Mouse (Mus musculus) liver, embryonic 13.5 days (tissue): Measurements from ENCODE around the gene Arhgap33. TPM values are rescaled to one million over a fixed set of nuclear protein-coding genes. Genes with fewer than 3 reads are reported as not detected.

Experiments used
- ATAC-seq: fragments of 200-750 bp; cut with Nextera tagmentation; 2 replicates; pipeline ENCODE4 v1.8.0; 2017; ENCODE audit warnings: low read depth, mild to moderate bottlenecking, moderate number of reproducible peaks, moderate library complexity
- DNase-seq: peaks from one replicate; pipeline ENCODE4 v3.0.0; 2022
- H3K27ac ChIP-seq: fragments of 300-500 bp; sonication (generic); 2 replicates; pipeline ENCODE4 v1.5.1; 2015; ENCODE audit warnings: moderate library complexity, mild to moderate bottlenecking, inconsistent platforms
- H3K27me3 ChIP-seq: fragments of 300-500 bp; sonication (generic); 2 replicates; pipeline ENCODE4 v1.6.1; 2015; ENCODE audit warnings: mild to moderate bottlenecking, inconsistent platforms
- H3K36me3 ChIP-seq: fragments of 300-500 bp; sonication (generic); 2 replicates; pipeline ENCODE4 v1.6.1; 2015; ENCODE audit warnings: mild to moderate bottlenecking, inconsistent platforms
- H3K4me1 ChIP-seq: fragments of 300-500 bp; sonication (generic); replicated peaks from 2 replicates; pipeline ENCODE4 v1.6.1; 2015; ENCODE audit warnings: inconsistent platforms
- H3K4me2 ChIP-seq: fragments of 300-500 bp; sonication (generic); 2 replicates; pipeline ENCODE4 v1.6.1; 2015; ENCODE audit warnings: inconsistent platforms, mild to moderate bottlenecking, moderate library complexity
- H3K4me3 ChIP-seq: fragments of 300-500 bp; sonication (generic); replicated peaks from 2 replicates; pipeline ENCODE4 v1.5.1; 2015; ENCODE audit warnings: mild to moderate bottlenecking, inconsistent platforms
- H3K9ac ChIP-seq: fragments of 300-500 bp; sonication (generic); 2 replicates; pipeline ENCODE4 v1.6.1; 2015; ENCODE audit warnings: mild to moderate bottlenecking, inconsistent platforms
- H3K9me3 ChIP-seq: fragments of 300-500 bp; sonication (generic); replicated peaks from 2 replicates; pipeline ENCODE4 v1.6.1; 2016; ENCODE audit warnings: inconsistent platforms
- WGBS: fragments of 180-500 bp; shearing (Covaris S2); methylation state at CpG from one replicate; pipeline ENCODE4 v1.1.7; 2015; ENCODE audit not compliant: insufficient replicate concordance; 5-methylcytosine and 5-hydroxymethylcytosine counted together
- polyA plus RNA-seq: library from polyadenylated mRNA; unstranded; fragments of >200 nt; fragmentation: Nextera tagmentation; extraction: Ambion mirVana; gene quantifications from 2 replicates; pipeline ENCODE4 v1.2.1, GENCODE M21; 2015

The Arhgap33 gene
- polyA plus RNA-seq, result 2.0 and 2.3 TPM in 2 replicates

DNA sequence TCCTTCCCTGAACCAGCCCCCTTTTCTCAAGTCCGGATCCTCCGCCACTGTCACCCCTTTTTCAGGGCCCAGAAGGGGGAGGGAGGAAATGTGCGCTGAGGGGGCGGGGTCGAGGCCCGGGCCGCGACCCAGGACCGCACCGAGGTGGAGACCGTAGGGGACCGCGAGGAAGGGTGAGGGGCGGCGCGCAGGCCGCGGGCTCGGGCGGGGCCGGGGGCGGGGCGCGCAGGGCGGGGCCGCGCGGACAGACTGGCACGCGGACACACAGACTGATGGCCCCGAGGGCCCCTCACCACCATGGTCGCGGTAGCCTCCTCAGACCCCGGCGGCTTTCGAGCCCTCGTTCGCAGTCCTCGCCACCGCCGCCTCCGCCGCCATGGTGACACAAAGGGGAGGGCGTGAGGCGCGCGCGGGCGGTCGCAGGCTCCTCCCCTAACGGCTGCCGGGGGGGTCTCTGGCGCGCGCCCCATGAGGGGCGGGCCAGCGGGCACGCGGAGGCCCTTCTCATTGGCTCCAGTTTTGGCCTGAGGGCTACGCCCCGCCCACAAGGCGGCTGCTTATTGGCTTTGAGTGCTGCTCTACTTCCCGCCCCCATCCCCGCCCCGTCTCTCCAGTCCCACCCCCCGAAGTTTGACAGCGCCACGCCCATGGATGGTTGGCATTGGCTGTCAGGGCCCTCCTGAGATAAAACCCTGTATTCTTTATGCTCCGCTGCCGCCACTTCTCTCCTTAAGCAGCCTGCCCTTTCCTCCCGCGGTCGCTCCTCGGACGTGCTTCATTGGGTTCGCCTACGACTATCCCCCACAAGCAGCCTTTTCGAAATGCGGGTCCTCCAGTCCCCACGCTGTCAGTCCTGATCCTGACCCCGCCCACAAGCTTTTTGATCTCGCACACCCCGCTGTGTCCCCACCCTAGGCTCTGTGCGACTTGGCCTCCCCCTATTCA lies at the start of gene Arhgap33:
TSS of gene Arhgap33 (minus strand) at position 428 of the 945 bp plus-strand sequence.
- ATAC-seq (peak; percentile 92), DNase-seq (peak; percentile 95)
- Histone ChIP-seq H3K4me3 (peak within 1 kb of the TSS; percentile 80), H3K9ac (peak within 1 kb of the TSS; percentile 81), H3K4me1 (peaks cover 45% of the 10 kb centered on the region), H3K4me2 (peak within 1 kb of the TSS; percentile 95), H3K9me3 (no peaks in the 10 kb centered on the region), H3K27ac (peak within 1 kb of the TSS; percentile 71), H3K36me3 (peaks cover 30% of the 10 kb centered on the region), H3K27me3 (no peaks in the 10 kb centered on the region)
- under 1% methylated on average over 63 of the region's 84 CpGs for WGBS

- Histone ChIP-seq H3K4me3 (no peak overlapping the region), H3K27me3 (no peaks in the 10 kb centered on the region), H3K9me3 (no peaks in the 10 kb centered on the region), H3K36me3 (peaks cover 78% of the 10 kb centered on the region), H3K9ac (no peak overlapping the region), H3K27ac (no peak overlapping the region), H3K4me2 (no peak overlapping the region), H3K4me1 (peaks cover 17% of the 10 kb centered on the region)
- 92% methylated on average over 10 of the region's 10 CpGs for WGBS
- ATAC-seq, result no peak
- DNase-seq, result no peak
These were observed 49.5 kb upstream of the Arhgap33 start for GRCm38 (mm10) chr7:30584339-30584738.

GRCm38 (mm10) chr7:30581547-30581946 lies 46.7 kb upstream of the Arhgap33 start:
- Histone ChIP-seq H3K4me3 (no peak overlapping the region), H3K27me3 (no peaks in the 10 kb centered on the region), H3K36me3 (peaks cover 100% of the 10 kb centered on the region), H3K9me3 (no peaks in the 10 kb centered on the region), H3K4me2 (no peak overlapping the region), H3K4me1 (peaks cover 3% of the 10 kb centered on the region), H3K9ac (no peak overlapping the region), H3K27ac (no peak overlapping the region)
- 94% methylated on average over 16 of the region's 16 CpGs for WGBS
- ATAC-seq (no peak), DNase-seq (no peak)

DNA sequence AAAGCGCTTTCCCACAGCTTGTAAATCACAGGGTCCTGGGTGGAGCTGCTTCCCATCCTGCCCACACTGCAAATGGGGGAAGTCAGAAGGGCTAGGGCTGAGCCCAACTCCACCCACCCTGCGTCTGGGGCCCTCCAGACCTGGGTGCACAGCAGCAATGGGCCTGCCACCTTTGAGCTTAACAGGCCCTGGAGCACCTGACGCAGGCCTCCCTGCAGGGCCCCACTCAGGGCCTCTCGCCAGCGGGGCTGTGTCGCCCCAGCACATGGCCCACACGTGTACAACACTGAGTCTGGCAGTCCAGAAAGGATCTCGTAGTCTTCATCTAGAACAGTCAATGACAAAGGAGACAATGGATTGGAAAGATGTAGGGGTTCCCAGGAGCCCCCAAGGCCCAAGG lies 45.1 kb upstream of the Arhgap33 start:
- DNase-seq, result no peak
- no peaks in the 10 kb centered on the region for H3K27me3 ChIP-seq
- no peaks in the 10 kb centered on the region for H3K4me1 ChIP-seq
- no peak overlapping the region for H3K9ac ChIP-seq
- no peak overlapping the region for H3K4me3 ChIP-seq
- H3K36me3 ChIP-seq, result peaks cover 100% of the 10 kb centered on the region
- 78% methylated on average over 8 of the region's 8 CpGs for WGBS
- no peak overlapping the region for H3K4me2 ChIP-seq
- H3K9me3 ChIP-seq, result no peaks in the 10 kb centered on the region
- ATAC-seq, result no peak
- no peak overlapping the region for H3K27ac ChIP-seq

DNA sequence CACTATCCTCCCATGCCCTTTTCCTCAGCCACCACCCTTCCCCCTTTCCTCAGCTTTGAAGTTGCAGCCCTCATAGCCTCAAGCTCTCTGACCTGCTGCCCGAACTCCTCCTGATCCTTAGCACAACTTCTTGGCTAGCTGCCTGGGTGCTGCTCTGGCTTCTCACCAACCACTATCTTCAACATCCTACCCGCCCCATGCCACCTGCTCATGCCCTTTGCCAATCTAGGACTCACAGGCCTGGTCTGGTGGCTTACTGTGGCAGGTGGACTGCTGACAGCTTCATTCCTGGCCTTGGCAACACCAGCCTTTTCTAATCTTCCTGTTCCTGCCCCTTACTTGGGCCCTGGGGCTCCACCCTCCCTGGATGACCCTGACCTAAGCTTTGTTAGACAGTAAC lies 38.1 kb upstream of the Arhgap33 start:
- 68% methylated on average over 2 of the region's 2 CpGs for WGBS
- DNase-seq, result no peak

DNA sequence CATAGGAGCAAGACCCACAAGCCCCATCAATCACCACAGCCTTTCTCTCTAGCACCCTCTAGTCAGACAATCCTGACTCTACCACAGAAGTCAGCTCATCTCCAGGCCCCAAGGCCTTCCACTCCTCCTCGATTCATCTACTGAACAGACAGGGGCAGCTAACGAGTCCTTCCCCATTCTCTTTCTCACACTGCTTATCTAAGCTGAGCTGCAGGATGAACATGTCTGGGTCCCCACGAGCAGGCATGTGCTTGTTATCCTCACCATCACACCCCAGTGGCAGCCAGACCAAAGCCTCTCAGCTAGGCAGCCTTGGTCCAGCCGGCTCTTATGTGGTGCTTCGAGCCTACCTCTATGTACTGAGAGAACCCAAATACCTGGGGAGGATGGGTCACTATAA lies 37.5 kb upstream of the Arhgap33 start:
- Histone ChIP-seq H3K9me3 (no peaks in the 10 kb centered on the region), H3K36me3 (peaks cover 95% of the 10 kb centered on the region), H3K9ac (no peak overlapping the region), H3K4me2 (no peak overlapping the region), H3K27ac (no peak overlapping the region), H3K27me3 (no peaks in the 10 kb centered on the region), H3K4me3 (no peak overlapping the region), H3K4me1 (peaks cover 20% of the 10 kb centered on the region)
- 53% methylated on average over 5 of the region's 5 CpGs for WGBS
- ATAC-seq (peak; percentile 32), DNase-seq (no peak)

More for the DNA sequence above, 38.1 kb upstream of the Arhgap33 start:
- no peaks in the 10 kb centered on the region for H3K27me3 ChIP-seq
- no peak for ATAC-seq
- peaks cover 97% of the 10 kb centered on the region for H3K36me3 ChIP-seq
- H3K9me3 ChIP-seq, result no peaks in the 10 kb centered on the region
- H3K4me2 ChIP-seq, result no peak overlapping the region
- peak overlapping the region; percentile 26; the same call in 1 of the 2 replicates for H3K9ac ChIP-seq
- H3K4me3 ChIP-seq, result no peak overlapping the region
- peaks cover 20% of the 10 kb centered on the region for H3K4me1 ChIP-seq
- no peak overlapping the region for H3K27ac ChIP-seq

DNA sequence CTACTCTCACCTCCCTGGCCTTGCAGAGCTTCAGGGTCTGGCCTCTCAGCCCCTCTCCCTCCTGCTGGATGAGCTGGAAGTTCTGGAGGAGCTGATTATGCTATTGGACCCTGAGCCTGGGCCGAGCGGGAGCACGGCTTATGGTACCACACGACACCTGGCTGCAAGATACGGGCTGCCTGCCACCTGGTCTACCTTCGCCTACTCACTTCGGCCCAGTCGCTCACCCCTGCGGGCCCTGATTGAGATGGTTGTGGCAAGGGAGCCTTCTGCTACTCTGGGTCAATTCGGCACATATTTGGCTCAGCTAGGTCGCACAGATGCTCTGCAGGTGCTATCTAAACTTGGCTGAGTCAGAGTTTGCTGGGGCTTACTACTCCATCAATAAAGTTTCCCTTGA lies 32.7 kb upstream of the Arhgap33 start:
- no peak overlapping the region for H3K4me3 ChIP-seq
- no peak overlapping the region for H3K4me2 ChIP-seq
- ATAC-seq (no peak), DNase-seq (no peak)
- H3K9me3 ChIP-seq, result no peaks in the 10 kb centered on the region
- no peak overlapping the region for H3K27ac ChIP-seq
- 87% methylated on average over 11 of the region's 11 CpGs for WGBS
- H3K27me3 ChIP-seq, result no peaks in the 10 kb centered on the region
- H3K4me1 ChIP-seq, result peaks cover 20% of the 10 kb centered on the region
- no peak overlapping the region for H3K9ac ChIP-seq
- H3K36me3 ChIP-seq, result peaks cover 73% of the 10 kb centered on the region

DNA sequence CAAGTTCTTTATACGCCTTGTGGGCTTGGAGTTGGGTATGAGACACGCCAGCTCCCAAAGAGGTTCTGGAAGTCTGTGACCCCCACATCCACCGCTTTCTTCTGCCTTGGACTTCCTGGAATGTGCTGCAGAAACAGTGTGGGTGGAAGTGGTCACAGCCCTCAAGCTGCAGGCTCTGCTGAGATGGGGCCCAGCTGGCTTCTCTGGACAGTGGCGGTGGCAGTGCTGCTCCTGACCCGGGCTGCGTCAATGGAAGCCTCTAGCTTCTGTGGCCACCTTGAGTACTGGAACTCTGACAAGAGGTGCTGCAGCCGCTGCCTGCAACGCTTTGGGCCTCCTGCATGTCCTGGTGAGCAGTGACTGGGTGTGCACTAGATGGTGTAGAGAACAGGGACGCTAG lies 31.2 kb upstream of the Arhgap33 start:
- no peak overlapping the region for H3K27ac ChIP-seq
- no peak for ATAC-seq
- DNase-seq, result no peak
- H3K9me3 ChIP-seq, result no peaks in the 10 kb centered on the region
- no peak overlapping the region for H3K9ac ChIP-seq
- no peaks in the 10 kb centered on the region for H3K27me3 ChIP-seq
- H3K4me2 ChIP-seq, result no peak overlapping the region
- H3K4me1 ChIP-seq, result peaks cover 25% of the 10 kb centered on the region
- H3K36me3 ChIP-seq, result peaks cover 64% of the 10 kb centered on the region
- no peak overlapping the region for H3K4me3 ChIP-seq
- 78% methylated on average over 9 of the region's 9 CpGs for WGBS

GRCm38 (mm10) chr7:30564970-30565571 lies 30.2 kb upstream of the Arhgap33 start, which contains the start of gene Igflr1:
Igflr1 (plus strand) TSS chr7:30565427.
- ATAC-seq, result no peak
- no peak for DNase-seq
- H3K4me3 ChIP-seq, result peak within 1 kb of the TSS; percentile 83
- no peak within 1 kb of the TSS for H3K27ac ChIP-seq
- H3K36me3 ChIP-seq, result peaks cover 55% of the 10 kb centered on the region
- H3K9me3 ChIP-seq, result no peaks in the 10 kb centered on the region
- H3K9ac ChIP-seq, result peak within 1 kb of the TSS; percentile 81
- 85% methylated on average over 12 of the region's 12 CpGs for WGBS
- peaks cover 29% of the 10 kb centered on the region for H3K4me1 ChIP-seq
- peak within 1 kb of the TSS; percentile 89 for H3K4me2 ChIP-seq
- H3K27me3 ChIP-seq, result no peaks in the 10 kb centered on the region

- peak overlapping the region; percentile 81 for H3K9ac ChIP-seq
- ATAC-seq (no peak), DNase-seq (no peak)
- H3K4me1 ChIP-seq, result peaks cover 36% of the 10 kb centered on the region
- peak overlapping the region; percentile 96 for H3K27ac ChIP-seq
- peaks cover 43% of the 10 kb centered on the region for H3K36me3 ChIP-seq
- 21% methylated on average over 6 of the region's 6 CpGs for WGBS
- peak overlapping the region; percentile 89 for H3K4me2 ChIP-seq
- peak overlapping the region; percentile 83 for H3K4me3 ChIP-seq
- H3K9me3 ChIP-seq, result no peaks in the 10 kb centered on the region
- H3K27me3 ChIP-seq, result no peaks in the 10 kb centered on the region
These were observed 29.0 kb upstream of the Arhgap33 start for GRCm38 (mm10) chr7:30563906-30564280.

GRCm38 (mm10) chr7:30563117-30563905 lies 28.5 kb upstream of the Arhgap33 start, which contains the start of the genes U2af1l4, Gm49396 and Psenen:
U2af1l4 (plus strand) TSS chr7:30563301.
Gm49396 (plus strand) TSS chr7:30563344.
Psenen (minus strand) TSS chr7:30563627.
- DNase-seq, result peak; percentile 92
- ATAC-seq, result peak; percentile 81
- WGBS, result under 1% methylated on average over 45 of the region's 45 CpGs

More at GRCm38 (mm10) chr7:30563117-30563905, 28.5 kb upstream of the Arhgap33 start, which contains the start of the genes U2af1l4, Gm49396 and Psenen:
- Histone ChIP-seq H3K4me3 (peak within 1 kb of the TSS; percentile 83), H3K4me2 (peak within 1 kb of the TSS; percentile 89), H3K27me3 (no peaks in the 10 kb centered on the region), H3K9ac (peak within 1 kb of the TSS; percentile 81), H3K36me3 (peaks cover 37% of the 10 kb centered on the region), H3K9me3 (no peaks in the 10 kb centered on the region), H3K27ac (peak within 1 kb of the TSS; percentile 96), H3K4me1 (peaks cover 41% of the 10 kb centered on the region)
